Mouse (Mus musculus): ENCODE results near the gene Irf2.

The Irf2 gene

DNA sequence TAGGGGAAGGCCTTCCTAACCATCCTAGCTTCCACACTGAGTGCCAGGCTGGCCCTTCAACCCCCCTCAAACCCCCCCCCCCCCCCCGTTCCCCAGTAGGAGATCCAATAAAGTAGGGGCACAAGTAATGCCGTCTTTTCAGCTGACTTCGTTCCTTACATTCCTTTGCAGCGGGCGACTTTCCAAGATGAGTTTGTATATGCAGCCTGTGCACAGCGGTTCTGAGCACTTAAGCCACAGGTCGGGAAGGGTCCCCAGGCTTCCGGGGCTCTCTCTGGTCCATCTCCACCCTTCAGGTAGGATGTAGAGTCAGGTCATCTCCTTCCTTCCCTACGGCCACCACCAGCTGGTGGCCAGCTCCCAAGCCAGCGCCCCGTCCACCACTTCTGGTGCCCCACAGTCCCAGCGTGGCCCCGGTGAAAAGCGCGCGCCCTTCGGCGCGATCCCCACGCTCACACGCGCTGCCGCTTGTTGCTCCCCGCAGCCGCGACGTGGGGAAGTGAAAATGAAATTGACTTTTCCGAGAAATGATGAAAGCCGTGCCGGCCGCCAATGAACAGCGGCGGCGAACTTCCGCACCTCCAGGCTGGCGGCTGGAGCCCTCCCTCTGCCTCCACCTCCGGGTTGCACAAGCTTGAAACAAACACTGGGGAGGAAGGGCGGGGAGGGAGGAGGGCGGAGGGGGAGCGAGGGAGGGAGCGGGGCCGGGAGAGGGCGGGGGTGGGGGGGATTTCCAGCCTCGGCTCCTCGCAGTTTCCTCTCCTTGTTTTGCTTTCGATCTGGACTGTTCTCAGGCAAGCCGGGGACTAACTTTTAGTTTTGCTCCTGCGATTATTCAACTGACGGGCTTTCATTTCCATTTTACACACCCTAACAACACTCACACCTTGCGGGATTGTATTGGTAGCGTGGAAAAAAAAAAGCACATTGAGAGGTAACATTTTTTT lies at the start of gene Irf2:
Irf2 (plus strand) TSS at position 730 of the 947 bp plus-strand sequence.
- peak; percentile 67 to 72 for DNase-seq (ENCODE audit: low spot score in 2 of 2)

DNA sequence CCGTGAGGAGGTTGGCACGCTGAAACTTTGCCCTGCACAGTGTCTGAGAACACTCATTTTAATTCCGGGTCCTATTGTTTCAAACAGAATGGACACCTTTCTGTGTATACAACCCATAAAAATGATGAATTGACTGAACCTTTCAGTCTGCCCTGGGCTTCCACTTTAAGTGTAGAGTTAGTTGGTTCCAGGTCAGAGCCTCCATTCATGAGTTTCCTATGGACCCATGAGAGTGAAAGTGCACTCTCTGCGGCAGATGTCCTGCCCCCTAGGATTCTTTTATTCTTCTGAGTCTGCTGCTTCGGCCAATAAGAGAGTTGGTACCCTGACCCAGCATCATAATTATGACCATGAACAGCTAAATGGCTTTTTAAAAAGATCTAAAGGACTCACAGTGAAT lies 49.4 kb upstream of the Irf2 start:
- no peak for DNase-seq (ENCODE audit: low spot score in 2 of 2)

DNA sequence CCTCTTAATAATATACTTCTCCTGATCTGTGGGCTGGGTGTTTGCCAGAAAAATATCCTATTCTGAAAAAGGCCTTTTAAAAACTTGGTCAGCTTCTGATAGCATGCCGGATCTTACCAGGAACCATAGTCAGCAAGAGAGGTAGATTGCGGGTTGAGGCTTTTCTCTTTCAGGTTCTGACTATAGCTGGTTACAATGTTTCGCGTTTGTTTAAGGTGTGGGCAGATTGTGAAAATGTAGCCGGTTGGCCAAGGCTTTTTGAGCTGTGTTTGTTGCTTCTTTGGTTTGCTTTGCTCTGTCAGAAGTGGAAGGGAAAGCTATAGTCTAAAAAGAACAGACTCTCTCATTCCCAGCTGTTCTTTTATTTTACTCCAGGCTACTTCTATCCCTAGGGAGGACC lies 49.0 kb upstream of the Irf2 start:
- DNase-seq (ENCODE audit: low spot score in 2 of 2), result no peak

DNA sequence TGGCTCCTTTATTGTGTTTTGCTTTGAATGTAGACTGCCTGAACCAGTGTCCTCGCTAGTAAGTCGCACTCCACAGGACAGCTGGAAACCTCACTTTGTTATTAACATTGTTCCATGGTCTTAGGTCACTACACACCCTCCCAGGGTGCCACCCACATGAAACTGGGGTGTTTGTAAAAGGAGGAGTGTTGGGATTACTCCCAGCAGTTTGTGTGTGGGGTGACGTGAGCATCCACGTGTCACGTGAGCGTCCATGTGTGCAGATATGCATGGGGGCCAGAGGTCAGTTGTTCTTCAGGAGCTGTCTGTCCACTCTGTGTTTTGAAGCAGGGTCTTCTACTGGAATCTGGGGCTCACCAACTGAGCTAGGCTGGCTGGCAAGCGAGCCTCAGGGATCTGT lies 48.2 kb upstream of the Irf2 start:
- DNase-seq (ENCODE audit: low spot score in 2 of 2), result no peak

DNA sequence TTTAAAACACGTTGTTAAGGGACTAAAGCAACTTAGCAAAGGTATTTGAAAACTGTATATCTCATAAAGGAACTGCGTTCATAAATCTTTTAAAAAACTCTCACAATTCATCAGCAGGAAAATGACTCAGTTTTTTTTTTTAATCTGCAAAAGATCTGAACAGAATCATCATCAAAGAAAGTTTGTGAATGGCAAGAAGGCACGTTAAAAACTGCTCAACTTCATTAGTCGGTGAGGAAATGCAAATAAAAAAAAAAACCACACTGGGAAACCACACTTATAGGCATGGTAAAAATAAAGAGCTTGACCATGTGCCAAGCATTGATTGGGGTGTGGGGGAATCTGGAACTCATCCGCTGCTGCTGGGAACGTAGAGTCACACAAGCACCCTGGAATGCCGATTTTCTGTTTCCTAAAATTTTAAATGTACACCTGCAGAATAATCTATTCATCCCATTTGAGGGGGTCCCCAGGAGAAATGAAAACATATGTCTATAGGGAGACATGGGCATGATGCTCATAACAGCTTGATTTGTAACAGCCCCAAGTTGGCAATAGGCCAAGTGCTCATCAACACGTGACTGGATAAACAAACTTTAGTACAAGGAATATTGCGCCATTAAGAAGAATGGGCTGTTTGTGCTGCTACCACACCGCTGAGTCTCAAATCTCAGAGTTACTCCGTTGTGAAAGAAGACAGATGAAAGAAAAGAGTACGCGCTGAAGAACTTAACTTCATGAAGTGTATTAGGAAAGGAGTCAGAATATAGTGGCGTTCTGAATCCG lies 43.1 kb upstream of the Irf2 start:
- DNase-seq (ENCODE audit: low spot score in 2 of 2), result no peak

DNA sequence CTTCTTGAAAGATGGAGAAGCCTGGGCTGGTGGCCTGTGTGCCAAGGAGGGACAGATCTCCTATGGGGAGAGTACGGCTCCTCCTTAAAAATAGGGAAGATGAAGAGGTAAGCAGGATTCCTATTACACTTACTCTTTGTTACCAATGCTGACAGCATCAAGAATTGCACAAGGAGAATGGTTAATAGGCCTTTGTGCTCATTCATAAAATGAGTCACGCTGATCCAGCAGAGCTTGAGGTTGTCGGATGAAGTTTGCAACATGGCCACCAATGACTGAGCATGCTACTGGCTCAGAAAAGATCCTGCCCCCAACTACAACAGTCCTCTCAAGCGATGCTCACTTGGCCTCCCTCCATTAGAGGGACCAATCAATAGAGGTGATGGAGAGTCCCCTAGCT lies 42.0 kb upstream of the Irf2 start:
- no peak for DNase-seq (ENCODE audit: low spot score in 2 of 2)

DNA sequence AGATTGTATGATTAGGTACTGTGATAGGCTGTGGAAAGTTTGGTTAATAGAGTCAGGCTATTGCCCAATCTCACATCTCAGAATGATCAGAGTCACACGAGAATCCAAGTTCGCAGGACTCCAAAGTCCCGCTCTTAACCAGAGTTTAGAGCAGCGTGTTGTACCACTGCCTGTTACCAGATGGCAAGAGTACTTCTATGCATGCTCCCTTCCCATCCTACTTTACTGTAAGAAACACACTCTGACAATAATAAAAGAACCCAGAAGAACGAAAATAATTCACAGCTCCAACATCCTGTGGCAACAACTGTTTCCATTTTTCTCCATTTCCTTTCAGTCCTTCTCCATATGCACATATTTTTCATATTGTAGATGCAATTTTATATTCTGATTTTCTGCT lies 41.4 kb upstream of the Irf2 start:
- no peak for DNase-seq (ENCODE audit: low spot score in 2 of 2)

DNA sequence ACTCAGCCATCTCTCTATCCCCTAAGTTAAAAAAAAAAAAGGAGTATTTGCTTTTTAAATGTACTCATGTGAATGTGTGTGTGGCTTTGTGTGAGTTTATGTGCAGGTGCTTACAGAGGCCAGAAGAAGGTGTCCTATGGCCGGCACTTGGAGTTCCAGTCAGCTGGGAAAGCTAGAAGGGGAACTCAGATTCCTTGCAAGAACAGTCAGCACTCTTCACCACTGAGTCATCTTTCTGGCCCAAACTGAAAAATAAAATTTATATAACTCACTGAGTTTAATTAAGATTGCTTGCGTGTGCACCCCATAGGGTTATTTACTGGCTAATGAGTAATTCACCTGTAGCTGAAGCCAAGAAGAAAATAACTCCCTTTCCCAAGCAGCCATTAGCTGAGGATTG lies 34.4 kb upstream of the Irf2 start:
- DNase-seq (ENCODE audit: low spot score in 2 of 2), result no peak

DNA sequence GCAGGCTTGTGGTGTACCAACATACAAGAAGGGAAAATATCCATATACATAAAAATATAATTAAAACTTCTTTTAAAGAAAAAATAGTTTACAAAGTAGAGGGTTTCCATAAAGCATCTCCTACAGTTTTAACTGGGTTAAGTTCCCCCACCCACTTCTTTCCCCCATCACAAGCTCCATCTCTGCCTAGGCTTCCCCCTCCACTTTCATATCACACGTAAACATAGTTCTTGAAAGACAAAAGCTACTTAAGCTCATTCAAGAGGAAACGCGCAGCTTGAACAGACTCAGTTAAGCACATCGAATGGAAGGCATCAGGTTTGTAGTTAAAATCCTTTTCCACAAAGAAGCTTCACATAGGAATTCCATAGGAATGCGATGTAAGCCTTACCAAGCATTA lies 32.8 kb upstream of the Irf2 start:
- DNase-seq (ENCODE audit: low spot score in 2 of 2), result no peak

DNA sequence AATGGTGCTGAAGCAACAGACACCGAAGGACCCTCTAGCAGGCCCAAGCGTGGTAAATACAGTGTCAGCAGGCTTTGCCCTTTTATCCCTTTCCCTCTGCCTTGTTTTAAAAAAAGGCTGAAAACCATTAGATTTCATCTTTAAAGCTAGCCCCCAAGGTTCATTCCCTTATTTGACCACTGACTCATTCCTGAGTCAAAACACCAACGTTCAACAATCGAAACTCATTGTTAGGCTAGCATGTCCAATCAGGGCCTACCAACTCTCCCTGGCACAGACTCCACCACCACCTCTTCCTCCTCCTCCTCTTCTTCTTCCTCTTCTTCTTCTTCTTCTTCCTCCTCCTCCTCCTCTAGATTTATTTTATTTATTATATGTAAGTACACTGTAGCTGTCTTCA lies 30.2 kb upstream of the Irf2 start:
- DNase-seq (ENCODE audit: low spot score in 2 of 2), result no peak

DNA sequence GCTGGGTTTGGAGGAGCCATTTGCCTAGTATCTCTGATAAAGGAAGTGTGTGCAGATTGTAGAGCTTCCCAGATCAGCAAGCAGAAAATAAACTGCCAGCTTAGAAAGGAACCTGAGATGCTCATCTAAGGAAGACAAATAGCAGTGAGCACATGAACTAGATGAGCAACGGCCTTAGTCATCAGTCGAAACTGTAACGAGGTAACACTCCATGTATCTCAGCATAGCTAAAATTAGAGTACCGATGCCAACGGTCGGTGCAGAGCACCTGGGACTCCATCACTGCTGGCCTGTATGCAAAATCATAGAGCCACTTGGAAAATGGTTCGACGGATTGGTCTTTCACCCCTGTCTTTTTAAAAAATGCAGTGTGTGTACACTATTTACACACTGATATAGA lies 29.2 kb upstream of the Irf2 start:
- no peak for DNase-seq (ENCODE audit: low spot score in 2 of 2)

DNA sequence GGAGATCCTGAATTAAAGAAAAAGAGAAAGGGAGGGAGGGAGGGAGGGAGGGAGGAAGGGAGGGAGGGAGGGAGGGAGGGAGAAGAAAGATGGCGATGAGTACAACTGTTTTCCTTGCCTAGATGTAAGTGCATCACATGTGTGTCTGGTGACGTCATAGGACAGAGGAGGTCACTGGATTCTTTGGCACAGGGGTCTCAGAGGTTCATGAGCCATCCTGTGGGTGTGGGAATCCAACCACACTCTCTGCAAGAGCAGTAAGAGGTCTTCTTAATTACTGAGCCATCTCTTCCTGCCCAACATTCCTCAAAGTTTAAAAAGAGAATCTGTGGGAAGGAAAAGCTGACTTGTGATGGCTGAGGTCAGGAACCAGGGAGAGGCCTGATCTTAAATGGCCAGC lies 28.0 kb upstream of the Irf2 start:
- DNase-seq (ENCODE audit: low spot score in 2 of 2), result no peak

DNA sequence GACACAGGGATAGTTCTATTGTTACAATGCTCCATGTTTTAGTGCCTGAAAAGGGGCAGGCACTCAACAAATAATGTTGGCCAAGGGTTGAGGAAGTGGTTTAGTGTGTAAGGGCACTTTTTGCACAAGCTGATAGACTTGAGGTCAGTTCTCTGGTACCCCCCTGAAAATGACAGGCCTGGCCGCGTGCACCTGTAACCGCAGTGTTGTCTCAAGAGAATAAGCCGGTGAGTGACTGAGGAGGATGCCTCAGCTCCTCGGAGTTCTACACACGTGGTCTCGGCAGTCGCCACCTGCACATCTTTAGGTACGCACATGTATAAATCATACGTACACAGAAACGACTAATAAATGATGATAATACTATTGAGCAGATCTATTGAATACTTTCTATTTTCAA lies 26.4 kb upstream of the Irf2 start:
- no peak for DNase-seq (ENCODE audit: low spot score in 2 of 2)

DNA sequence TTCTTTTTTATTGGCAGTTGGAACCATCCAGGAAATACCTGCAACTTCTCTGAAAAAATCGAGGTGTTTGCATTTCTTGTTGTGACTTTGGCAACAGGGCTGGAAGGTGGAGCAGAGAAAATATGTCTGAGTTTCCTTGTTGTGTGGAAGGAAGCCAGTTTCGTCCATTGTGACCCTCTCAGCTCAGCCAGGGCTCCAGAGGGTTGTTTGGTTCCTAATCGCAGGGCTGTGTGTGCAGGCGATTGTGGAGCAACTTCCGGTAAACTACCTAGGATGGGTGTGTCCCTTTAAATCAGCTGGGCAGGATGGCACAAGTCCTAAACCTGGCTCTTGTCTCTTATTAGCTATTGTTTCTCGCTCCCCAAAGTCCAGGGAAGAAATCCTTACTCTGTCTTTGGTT lies 25.7 kb upstream of the Irf2 start:
- DNase-seq (ENCODE audit: low spot score in 2 of 2), result no peak

DNA sequence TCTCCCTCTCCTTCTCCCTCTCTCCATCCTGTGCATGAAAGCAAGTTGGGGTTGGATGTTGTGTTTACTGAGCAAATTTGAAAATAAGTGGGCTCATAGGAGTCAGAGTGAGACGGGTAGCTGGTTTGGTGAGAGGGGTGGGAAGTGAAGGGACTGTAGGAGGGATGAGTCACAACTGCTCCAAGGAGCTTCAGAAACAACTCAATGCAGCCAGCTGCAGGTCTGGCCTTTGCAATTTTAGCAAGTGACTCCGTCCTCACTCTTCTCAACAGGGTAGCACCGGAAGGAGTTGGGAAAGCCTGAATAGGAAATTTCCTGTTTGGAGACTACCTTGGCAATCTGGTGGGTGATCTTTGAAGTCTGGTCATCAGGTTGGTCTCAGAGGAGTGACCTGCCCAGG lies 25.1 kb upstream of the Irf2 start:
- no peak for DNase-seq (ENCODE audit: low spot score in 2 of 2)

DNA sequence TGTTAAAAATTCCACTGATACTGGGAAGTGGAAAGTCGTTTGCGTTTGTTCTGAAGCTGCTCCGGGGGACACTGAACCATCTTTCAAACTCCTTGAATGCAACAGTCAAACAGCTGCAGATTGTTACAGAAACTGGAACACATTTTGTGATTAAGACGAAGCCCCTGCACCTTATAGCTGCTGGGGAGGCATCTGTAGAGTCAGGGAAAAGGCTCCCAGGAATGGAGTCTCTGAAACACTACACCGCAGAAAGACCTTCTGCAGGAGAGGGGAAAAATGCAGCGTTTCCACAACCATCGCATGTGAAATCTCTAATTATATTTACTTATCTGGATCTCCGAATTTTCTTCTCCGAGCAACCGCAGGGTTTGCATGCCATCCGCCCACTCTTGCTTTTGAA lies 23.1 kb upstream of the Irf2 start:
- DNase-seq (ENCODE audit: low spot score in 2 of 2), result no peak

DNA sequence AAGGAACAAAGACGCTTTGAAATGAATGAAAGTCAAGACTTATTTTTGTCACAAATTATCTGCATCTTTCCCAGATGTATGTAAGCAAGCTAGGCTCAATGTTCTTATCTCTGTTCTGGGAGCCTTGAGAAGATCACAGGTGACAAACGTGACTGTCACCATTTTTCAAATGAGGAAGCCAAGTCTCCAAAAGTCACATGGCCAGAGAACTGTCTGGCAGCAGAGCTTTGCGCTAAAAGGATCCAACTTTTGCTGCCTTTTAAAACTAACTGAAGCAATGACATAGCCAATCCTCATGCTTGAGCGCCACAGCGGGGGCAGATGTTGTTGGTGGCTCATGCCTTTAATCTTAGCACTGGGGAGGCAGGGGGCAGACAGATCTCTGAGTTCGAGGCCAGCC lies 22.4 kb upstream of the Irf2 start:
- DNase-seq (ENCODE audit: low spot score in 2 of 2), result no peak

DNA sequence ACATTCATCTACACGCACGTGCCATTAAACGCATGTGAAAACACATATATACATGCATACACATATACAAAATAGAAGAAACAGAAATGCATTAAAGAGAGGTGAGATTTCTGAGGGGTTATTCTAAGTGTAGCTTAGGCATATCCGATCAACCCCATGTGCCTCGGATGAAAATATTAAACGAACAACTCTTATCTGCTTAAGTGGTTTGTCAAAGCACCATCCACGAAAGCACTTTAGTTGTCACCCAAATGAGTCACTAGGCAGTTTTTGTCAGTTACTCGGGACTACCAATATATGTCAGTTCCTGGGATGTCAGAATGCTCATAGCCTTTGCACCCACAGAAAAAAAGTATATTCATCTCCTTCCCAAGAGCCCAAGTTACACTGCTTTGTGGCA lies 21.2 kb upstream of the Irf2 start:
- DNase-seq (ENCODE audit: low spot score in 2 of 2), result no peak

DNA sequence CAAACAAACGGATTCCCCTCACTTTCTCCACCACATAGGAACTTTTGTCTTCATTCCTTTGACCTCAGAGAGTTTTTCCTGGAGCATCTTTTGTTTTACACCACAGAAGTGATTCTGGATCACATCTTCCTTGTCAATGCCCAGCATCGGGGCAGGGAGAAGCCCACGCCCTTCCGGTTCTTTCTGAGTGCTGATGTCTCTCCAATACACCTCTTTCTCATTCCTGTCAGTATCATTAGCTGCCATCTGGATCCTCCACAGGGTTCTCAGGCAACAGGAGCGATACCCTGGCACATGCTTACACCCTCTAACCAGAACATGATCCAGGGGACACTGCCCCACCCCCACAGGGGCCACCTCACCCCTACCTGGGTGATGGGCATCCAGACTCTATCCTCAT lies 20.8 kb upstream of the Irf2 start:
- no peak for DNase-seq (ENCODE audit: low spot score in 2 of 2)

DNA sequence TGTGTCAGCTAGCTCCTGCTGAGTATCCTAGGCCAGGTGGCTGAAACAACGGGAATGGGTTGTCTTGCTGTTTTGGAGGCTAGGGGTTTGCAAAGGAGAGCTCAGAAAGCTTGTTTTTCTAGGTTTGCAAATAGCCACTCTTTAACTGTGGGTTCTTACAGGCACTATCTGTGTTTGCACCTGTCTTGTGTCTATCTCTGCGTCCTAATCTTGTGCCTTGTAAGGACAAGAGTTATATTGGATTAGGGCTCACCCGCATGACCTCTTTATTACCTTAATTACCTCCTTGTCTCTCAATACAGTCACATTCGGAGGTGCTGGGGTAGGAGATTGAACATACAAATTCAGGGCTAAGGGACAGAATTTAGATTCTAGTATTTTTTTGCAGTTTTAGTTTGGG lies 18.9 kb upstream of the Irf2 start:
- no peak for DNase-seq (ENCODE audit: low spot score in 2 of 2)

DNA sequence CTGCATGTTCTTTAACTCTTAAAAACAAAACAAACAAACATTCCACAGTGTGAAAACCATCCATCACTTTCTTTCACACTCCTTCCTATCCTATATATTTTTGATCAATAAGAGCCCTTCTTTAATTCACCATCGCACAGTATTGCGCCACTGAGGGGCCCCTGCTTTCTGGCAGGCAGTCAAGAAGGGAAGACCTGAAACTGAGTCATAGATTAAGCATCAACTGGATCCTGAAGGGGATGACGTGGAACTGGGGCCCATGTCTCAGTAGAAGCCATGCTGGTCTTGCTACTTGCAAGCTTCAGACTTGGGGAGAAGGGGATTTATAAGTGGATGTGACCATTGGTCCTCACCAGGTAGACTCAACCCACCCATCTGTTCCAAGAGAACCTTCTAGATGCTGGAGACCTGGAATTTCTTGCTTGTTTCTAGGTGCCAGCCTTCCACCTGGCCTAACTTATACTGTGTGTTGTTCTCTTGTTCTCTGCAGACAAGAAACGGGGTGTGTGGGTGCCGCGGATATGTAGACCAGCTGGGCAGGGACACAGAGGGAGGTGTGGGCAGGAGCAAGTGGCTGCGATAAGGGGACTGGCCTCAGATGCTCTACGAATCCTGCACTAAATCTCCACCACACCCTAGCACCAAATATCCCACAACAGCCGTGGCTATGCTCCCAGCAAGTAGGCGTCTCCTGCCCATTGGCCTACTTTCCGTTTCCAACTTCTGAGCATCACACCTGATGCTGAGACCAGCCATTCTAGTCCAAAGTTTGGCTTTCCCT lies 18.3 kb upstream of the Irf2 start:
- DNase-seq (ENCODE audit: low spot score in 2 of 2), result no peak

DNA sequence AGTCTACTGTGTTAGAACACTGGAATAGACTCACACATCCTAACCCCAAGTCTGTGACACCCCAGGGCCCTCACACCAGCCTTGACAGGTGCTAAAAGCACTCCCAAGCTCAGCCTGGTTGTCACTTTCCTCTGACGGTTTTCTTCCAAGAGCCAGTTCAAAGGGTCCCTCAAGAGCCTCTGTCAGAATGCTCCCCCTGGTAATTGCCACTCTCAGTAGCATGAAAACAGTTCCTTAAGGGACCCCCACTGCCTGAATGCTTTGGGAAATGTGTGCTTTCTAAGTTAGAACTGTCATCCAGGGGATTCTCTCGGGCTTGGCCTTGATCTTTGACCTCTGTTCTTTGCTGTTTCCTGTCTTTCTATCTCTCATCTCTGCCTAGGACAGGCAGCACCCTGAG lies 17.0 kb upstream of the Irf2 start:
- no peak for DNase-seq (ENCODE audit: low spot score in 2 of 2)
